Mouse (Mus musculus): ENCODE data around the gene Kdm4c. TPM values are rescaled to one million over a fixed set of nuclear protein-coding genes. Genes with fewer than 3 reads are reported as not detected.
"Not testable (repeated sequence)": the region's sequence is repeated elsewhere in the genome, so short reads cannot be mapped to it uniquely, and the experiment has no call there.

Gene Kdm4c
- polyA plus RNA-seq, 1 experiment: 1.9 TPM

DNA sequence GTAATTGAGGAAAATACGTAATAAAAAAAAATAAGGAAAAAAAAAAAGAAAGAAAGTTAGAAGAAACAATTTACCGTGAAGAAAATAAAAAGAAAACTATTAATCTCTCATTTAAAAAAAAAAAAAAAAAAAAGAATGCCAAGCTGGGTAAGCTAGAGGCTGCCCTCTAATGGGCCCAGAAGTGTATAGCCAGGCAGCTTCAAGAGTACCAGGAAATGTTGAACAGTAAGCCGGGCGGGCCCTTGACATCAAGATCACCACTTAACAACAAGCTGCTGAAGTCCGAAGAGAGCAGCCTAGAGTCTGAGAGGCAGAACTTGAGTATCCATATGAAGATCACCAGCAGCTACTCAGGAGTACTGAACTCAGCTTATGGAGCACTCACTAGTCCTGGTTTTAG is 154.3 kb downstream of the Kdm4c start:
- Histone ChIP-seq H3K27ac (ENCODE audit: control insufficient read depth, insufficient read depth, low read depth, low read length) (no peak overlapping the region), H3K27me3 (ENCODE audit: control insufficient read depth, insufficient read depth, low read length) (no peaks in the 10 kb centered on the region), H3K4me3 (ENCODE audit: control insufficient read depth, low read depth, low read length) (no peak overlapping the region), H3K4me1 (ENCODE audit: control insufficient read depth, insufficient read depth, low read length) (no peaks in the 10 kb centered on the region), H3K36me3 (ENCODE audit: control insufficient read depth, insufficient read depth, low read length) (no peaks in the 10 kb centered on the region)
- TF ChIP-seq CTCF (IDR thresholded peaks at IDR 0.05; ENCODE audit: control insufficient read depth, insufficient read depth, insufficient replicate concordance, low read depth, low read length): no peak
- TF ChIP-seq POLR2A (IDR thresholded peaks at IDR 0.05; ENCODE audit: control insufficient read depth, low read depth, low read length): no peak

DNA sequence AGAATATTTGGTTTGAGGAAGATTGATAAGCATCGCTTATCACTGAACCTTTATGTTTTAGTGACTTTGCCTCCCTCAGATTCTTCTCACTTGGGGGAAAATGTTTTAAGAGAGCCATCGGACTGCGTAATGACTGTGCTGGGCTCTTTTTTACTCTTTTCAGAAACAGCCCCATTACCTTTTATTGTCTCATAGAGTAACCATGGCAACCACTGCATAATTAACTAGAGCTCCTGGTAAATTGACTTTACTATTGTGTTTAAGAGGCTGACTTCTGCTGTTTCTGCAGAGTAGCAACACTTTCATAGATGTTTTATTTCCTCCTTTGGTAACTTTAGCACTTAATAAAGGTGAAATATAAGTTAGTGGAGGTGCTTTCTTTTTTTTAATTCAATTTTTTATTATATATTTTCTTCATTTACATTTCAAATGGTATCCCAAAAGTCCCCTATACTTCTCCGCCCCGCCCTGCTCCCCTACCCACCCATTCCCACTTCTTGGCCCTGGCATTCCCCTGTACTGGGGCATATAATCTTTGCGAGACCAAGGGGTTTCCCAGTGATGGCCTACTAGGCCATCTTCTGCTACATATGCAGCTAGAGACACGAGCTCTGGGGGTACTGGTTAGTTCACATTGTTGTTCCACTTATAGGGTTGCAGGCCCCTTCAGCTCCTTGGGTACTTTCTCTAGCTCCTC is 159.5 kb downstream of the Kdm4c start:
- not testable (repeated sequence) for H3K4me1 ChIP-seq (ENCODE audit: control insufficient read depth, insufficient read depth, low read length); H3K36me3 ChIP-seq (ENCODE audit: control insufficient read depth, insufficient read depth, low read length); H3K4me3 ChIP-seq (ENCODE audit: control insufficient read depth, low read depth, low read length); H3K27me3 ChIP-seq (ENCODE audit: control insufficient read depth, insufficient read depth, low read length); H3K27ac ChIP-seq (ENCODE audit: control insufficient read depth, insufficient read depth, low read depth, low read length)

DNA sequence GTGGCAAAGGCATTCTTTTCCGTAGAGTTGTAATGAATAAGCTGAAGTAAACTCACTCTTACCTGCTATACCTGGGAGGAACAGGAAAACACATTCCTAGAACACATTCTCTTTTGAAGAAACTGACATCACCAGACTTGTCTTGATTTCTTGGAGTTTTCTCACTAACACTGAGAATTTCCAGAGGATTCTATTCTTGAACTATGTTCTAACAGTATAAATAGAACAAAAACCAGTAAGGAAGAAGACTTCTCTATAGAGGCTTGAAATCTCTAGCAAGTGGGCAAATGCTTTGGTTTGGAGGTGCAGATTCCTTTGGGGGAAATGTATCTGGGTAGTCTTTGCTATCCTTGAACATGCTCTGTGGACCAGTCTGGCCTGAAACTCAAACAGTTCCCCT is 166.4 kb downstream of the Kdm4c start:
- TF ChIP-seq CTCF (IDR thresholded peaks at IDR 0.05; ENCODE audit: control insufficient read depth, insufficient read depth, insufficient replicate concordance, low read depth, low read length) (no peak), POLR2A (IDR thresholded peaks at IDR 0.05; ENCODE audit: control insufficient read depth, low read depth, low read length) (no peak)

DNA sequence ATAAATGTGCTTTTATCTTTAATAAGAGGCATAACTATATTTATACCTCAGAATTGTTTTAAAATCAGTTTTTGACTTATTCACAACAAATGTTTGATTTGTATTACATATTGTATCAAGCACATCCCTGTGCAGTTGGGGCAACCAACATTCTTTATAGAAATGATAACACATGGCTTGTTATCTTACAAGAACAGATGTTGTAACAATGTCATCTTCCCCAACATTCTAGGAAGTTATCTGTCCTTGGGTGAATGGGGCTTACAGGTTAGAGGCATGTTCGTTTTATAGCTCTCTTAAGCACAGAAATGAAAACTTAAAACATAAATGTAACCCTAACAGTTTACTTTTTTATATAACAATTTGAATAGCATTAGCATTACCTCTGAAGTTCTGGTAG is 177.5 kb downstream of the Kdm4c start:
- H3K27ac ChIP-seq (ENCODE audit: control insufficient read depth, insufficient read depth, low read depth, low read length): no peak overlapping the region
- no peaks in the 10 kb centered on the region for H3K36me3 ChIP-seq (ENCODE audit: control insufficient read depth, insufficient read depth, low read length)
- no peaks in the 10 kb centered on the region for H3K4me1 ChIP-seq (ENCODE audit: control insufficient read depth, insufficient read depth, low read length)
- H3K4me3 ChIP-seq (ENCODE audit: control insufficient read depth, low read depth, low read length): no peak overlapping the region
- H3K27me3 ChIP-seq (ENCODE audit: control insufficient read depth, insufficient read depth, low read length): no peaks in the 10 kb centered on the region
- TF ChIP-seq CTCF (IDR thresholded peaks at IDR 0.05; ENCODE audit: control insufficient read depth, insufficient read depth, insufficient replicate concordance, low read depth, low read length) (no peak), POLR2A (IDR thresholded peaks at IDR 0.05; ENCODE audit: control insufficient read depth, low read depth, low read length) (no peak)

More for the DNA sequence above, 166.4 kb downstream of the Kdm4c start:
- Histone ChIP-seq H3K4me1 (ENCODE audit: control insufficient read depth, insufficient read depth, low read length) (no peaks in the 10 kb centered on the region), H3K4me3 (ENCODE audit: control insufficient read depth, low read depth, low read length) (no peak overlapping the region), H3K27ac (ENCODE audit: control insufficient read depth, insufficient read depth, low read depth, low read length) (no peak overlapping the region), H3K27me3 (ENCODE audit: control insufficient read depth, insufficient read depth, low read length) (no peaks in the 10 kb centered on the region), H3K36me3 (ENCODE audit: control insufficient read depth, insufficient read depth, low read length) (no peaks in the 10 kb centered on the region; the same call in 1 of the 2 replicates)

Other genes starting within 250 kb of the Kdm4c start
- 0.12 and 0.31 TPM in 2 replicates for gene Frmd3, start 229.1 kb upstream of the Kdm4c start, polyA plus RNA-seq (2012; rRNA removed)